Mouse (Mus musculus) left cerebral cortex, postnatal 25 days (tissue): ENCODE measurements around the gene Batf3. TPM values are rescaled to one million over a fixed set of nuclear protein-coding genes. Genes with fewer than 3 reads are reported as not detected.

Experiments used
- DNase-seq, 2 experiments: peaks; one replicate each; pipeline ENCODE4 v3.0.0; 2022; ENCODE audit warnings: low spot score in 2 of 2, mixed read lengths in 1 of 2
- intact Hi-C: fragments of 180-260 bp; cut with DNase I; formaldehyde crosslinking; loops from one replicate; pipeline ENCODE4 v1.15.1; 2025
- total RNA-seq, 2 experiments: library from RNA; stranded (reverse); gene quantifications; 2 replicates each; pipeline ENCODE4 v1.2.3; 2021

Batf3 gene
- 1 to 10 TPM; 1.2 to 1.9 TPM for total RNA-seq

DNA sequence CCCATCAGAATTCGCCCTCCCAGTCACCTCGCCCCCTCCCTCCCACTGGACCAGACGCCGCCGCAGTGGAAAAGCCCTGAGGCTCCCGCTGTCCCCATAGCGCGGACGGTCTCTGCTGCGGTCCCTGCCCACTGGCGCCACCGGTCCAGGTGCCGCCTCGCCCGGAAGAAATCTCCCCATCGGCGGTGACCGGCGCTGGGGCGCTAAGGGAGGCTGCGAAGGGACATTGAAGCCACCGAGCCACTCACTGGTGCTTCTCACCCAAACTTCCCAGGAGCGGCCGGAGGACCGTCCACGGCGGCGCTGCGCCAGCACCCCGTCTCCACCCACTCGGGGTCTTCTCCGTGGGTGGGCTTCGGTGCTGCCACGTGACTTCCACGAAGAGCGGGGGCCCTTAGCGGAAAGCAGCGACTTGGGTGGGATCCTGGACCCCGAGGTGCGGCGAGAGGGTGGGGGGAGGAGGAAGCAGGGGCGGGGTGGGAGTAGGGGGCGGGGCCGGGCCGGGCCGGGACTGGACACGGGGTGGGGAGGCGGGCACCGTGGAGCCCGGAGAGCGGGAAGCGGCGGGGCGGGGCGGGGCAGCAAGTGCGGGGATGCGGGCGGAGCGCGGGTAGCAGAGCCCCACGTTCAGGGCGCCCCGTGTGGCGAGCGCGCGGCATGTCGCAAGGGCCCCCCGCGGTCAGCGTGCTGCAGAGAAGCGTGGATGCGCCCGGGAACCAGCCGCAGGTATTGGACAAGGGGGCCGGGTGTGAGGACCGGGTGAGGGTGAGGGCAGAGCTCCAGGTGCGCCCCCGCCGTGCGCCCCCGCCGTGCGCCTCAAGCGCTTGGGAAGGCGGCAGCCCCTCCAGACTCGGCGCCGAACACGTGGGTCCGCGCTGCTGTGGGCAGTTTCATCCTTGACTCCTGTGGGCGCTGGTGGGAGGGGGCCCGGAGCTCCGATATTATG, at the start of gene Batf3:
Gene Batf3, plus strand, starts transcription at position 46 of the 946 bp plus-strand sequence.
- DNase-seq = no peak
- intact Hi-C loops = loop anchor here (5.0 to 10.0 kb wide), 2 partner anchors 84 to 177 kb away; no protein-coding TSS in a partner anchor

DNA sequence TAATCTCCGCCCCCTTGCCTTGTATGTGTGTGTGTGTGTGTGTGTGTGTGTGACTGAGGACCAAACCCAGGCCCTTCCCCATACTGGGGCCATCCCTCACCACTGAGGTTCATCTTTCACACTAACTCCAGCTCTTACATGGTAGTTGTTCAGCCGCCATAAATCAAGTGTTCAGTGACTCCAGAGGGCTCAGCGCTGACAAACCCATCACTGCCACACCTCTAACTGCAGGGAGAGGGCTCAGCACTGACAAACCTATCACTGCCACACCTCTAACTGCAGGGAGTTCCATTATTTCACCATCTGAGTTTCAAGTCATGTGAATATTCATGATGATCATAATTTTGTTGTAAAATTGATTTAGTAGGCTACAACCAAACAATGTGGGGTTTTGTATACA, 44.1 kb upstream of the Batf3 start:
- DNase-seq = no peak
- intact Hi-C loops = no loop called here

DNA sequence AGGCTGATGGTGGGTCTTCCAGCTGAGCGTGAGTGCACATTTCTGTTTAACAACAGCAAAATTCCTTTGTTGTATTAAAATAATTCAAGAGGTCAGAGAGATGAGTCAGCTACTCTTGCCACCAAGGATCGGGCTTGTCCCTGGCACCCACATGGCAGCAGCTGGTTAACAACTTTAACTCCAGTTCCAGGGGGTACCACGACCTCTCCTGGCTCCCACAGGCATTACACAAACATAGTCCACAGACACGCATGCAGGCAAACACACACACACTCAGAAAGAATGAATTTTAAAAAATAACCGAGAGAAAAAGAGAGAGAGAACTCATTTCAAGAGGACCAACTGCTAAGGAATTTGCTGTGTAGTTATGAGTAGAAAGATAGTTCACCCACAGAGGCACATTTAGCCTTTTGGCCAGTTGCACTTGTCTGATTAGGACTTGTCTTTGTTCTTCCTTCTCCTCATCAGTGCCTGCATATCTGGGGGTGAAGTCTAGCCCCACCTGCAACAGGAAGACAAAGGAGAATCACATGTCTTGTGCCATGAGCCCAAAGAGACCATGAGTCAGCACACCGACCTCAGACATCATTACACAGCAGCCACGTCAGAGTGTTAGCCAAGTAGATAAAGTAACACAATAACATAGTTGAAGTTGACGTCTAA, 42.6 kb upstream of the Batf3 start:
- DNase-seq = no peak
- intact Hi-C loops = no loop called here

- intact Hi-C loops = no loop called here
- DNase-seq = no peak
These were observed 42.1 kb upstream of the Batf3 start for GRCm38 (mm10) chr1:191055533-191055873.

- intact Hi-C loops = no loop called here
- DNase-seq = no peak
These were observed 40.2 kb upstream of the Batf3 start for GRCm38 (mm10) chr1:191057461-191057860.

DNA sequence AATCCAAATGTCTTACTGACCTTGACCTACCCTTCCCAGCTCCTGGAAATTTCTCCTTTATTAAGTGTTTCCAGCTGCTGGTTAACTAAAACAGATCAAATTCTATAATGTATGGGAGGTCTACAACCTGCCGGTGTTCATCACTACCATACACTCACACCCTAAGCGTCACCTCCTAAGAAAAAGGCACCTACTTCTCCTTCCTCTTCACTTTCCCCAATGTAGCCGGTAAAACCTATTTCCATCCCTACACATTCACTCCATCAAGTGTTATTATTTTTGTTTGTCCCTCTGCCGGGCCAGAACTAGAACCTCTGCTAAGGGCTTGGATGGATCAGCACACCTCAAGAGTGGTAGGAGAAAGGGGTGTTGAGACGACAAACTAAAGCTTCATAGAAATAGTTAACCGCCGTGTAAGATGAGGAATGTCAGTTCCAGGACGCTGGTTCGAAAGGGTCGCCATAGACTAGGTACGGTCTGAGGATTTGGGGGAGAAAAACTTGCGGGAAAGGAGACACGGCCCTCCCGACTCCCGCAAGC, 35.3 kb upstream of the Batf3 start:
- DNase-seq = no peak
- intact Hi-C loops = loop anchor here (1.0 to 5.0 kb wide), 2 partner anchors 36 to 120 kb away; partner anchors contain the start of gene Flvcr1

GRCm38 (mm10) chr1:191062781-191063485, 34.7 kb upstream of the Batf3 start, which contains the start of the genes Tatdn3 and Nsl1:
TSS of gene Tatdn3 (minus strand) at chr1:191062932.
TSS of gene Nsl1 (plus strand) at chr1:191063012.
- intact Hi-C loops = loop anchor here (1.0 to 5.0 kb wide), 2 partner anchors 37 to 121 kb away; partner anchors contain the start of gene Flvcr1
- peak; percentile 89 to 92 for DNase-seq

DNA sequence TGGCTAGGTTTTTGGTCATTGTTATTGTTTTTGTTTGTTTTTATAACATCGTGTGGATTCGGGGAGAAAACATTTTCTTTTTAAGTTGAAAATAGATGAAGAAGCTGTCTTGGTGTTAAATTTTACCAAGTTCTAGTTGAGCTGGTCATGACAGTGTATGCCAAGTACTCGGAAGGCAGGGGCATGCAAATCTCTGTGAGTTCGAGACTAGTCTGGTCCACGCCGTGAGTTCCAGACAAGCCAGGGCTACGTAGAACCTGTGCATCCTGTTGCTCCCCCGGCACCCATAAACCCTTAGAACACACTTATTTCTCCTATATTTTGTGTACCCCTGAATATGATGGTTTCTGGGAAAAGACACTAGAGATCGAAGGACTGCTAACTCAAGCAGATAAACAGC, 33.9 kb upstream of the Batf3 start:
- DNase-seq = no peak

DNA sequence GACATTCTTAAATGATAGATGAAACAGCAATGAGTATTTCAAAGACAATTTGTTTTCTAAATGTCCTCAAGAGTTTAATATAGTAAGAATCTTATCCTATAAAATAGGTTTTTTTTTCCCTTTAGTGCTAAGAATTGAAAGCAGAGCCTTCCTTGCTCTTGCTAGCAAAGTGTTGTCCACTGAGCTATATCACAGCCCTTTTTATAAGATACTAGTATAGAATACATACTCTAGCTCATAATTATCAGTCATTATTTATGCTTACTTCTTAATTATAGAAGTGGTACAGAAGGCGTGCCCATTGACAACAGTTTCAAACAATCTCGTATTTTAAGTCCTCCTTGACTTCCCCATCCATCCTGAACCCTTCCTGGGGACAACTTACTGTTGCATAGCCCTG, 33.1 kb upstream of the Batf3 start:
- no peak for DNase-seq
- intact Hi-C loops = loop anchor here (5.0 kb wide), 1 partner anchor 122 kb away; no protein-coding TSS in a partner anchor

More for the DNA sequence above, 33.9 kb upstream of the Batf3 start:
- intact Hi-C loops = loop anchor here (5.0 kb wide), 1 partner anchor 121 kb away; no protein-coding TSS in a partner anchor

- intact Hi-C loops = no loop called here
- no peak for DNase-seq
These were observed 32.5 kb upstream of the Batf3 start for GRCm38 (mm10) chr1:191065188-191065587.

GRCm38 (mm10) chr1:191068377-191068776, 29.3 kb upstream of the Batf3 start:
- no peak for DNase-seq
- intact Hi-C loops = no loop called here

DNA sequence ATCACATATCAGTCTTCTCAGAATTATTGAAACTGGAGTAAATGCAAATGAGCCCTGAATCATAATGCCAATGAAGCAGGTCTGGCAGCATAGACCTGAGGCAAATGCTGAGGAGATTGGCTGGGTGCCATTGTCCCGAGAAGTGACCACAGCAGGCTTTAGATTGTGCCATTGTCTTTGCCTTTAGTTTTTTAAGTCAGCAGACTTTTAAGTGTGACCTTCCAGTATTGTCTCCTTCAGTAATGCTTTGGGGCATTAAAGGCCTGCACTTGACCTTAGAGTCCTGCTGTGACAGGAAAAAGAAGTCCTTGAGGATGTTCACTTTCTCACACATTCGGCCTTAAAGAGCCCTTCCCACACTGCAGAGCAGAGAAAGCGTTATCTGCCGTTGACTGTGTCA, 27.4 kb upstream of the Batf3 start:
- no peak for DNase-seq
- intact Hi-C loops = no loop called here

DNA sequence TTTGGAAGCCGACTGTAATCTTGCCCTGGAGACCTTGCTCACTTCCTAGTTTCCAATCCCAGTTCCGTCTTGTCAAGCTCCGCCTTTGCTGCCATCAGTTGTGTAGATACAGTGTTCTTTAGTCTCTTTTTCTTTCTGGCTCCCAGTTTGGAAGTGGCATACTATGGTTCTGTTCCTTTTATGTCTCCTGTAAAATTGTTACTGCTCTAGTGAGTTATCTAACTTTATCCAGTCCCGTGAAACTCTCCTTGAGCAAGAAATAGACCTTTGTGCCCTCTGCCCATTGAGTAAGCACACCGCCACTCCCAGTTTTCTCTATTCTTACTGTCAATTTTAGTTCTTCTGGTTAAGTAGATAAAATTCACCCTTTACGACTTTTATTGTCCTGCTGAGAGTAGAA, 26.0 kb upstream of the Batf3 start:
- intact Hi-C loops = no loop called here
- DNase-seq = no peak

DNA sequence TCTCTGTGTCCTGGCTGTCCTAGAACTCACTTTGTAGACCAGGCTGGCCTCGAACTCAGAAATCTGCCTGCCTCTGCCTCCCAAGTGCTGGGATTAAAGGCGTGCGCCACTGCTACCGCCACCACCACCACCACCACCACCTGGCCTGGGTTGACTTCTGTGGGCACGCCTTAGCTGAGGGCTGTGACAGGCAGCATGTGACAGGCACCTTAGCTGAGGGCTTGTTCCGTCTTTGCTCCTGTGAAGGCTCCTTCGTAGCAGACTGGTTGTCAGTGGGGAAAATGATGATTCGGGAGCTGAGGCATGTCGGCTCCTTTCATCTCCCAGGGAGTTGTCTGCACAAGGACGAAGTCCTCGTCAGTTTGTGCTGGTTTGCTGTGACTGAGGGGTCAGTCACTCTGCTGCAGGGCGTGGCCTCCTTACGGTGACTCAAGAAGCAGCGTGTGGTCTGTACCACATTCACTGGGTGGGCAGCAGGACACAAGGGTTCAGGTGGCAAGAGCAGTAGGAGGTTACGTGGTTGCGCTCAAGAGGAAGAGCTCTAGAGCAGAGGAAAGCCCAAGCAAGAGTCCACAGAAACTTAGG, 25.2 kb upstream of the Batf3 start:
- intact Hi-C loops = no loop called here
- DNase-seq = no peak

- intact Hi-C loops = no loop called here
- peak; percentile 39 to 59 for DNase-seq
These were observed 24.6 kb upstream of the Batf3 start for GRCm38 (mm10) chr1:191073001-191073400.

DNA sequence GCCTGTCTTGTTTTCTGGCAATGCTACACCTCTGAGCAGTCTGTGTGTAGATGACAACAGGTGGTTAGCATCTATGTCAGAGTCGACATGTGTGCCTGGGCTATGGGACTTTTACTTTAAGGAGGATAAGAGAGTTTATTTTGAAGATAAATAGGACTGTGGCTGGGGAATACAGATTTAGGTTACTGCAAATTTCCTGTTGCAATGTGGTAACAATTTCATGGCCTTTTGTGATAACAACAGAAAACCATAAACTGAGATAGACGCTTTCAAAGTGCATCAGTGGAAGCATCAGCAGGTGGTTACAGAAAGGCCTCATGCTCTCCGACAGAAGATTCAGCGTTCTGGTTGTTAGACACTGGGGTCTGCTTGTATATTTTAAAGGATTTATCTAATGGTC, 24.2 kb upstream of the Batf3 start:
- intact Hi-C loops = no loop called here
- DNase-seq = no peak

DNA sequence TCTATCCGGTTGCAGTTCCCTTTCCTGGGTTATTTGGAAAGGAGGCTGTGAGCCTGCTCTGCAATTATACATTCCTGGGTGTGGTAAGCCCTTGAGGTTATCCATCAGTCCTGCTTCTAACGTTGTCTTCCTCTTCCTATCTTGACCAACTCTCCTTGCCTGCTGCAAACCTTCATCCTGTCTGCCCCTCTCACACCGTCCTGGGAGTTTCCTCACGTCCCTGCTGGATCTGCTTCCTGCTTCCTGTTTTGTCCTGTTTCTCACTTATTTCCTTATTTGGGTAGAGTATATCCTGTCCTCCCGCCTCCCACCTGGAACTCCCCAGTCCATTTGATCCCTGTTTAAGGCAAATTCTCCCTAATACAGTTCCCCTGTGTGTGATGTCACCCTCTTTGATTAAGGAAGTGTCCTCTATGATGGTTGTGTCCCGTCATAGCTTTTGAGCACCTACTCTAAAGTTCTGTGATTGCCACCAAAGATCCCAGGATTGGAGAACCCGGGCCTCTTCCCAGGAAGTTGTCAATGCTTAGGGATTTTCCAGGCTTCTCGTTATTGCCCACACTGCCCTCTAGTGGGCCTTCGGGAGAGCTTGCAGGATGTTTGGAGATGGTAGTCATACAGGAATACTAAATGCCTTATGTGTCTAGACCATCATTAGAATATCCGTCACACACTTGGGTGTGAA, 22.3 kb upstream of the Batf3 start:
- DNase-seq = peak; percentile 59 to 68
- intact Hi-C loops = loop anchor here (5.0 kb wide), 1 partner anchor 133 kb away; no protein-coding TSS in a partner anchor

DNA sequence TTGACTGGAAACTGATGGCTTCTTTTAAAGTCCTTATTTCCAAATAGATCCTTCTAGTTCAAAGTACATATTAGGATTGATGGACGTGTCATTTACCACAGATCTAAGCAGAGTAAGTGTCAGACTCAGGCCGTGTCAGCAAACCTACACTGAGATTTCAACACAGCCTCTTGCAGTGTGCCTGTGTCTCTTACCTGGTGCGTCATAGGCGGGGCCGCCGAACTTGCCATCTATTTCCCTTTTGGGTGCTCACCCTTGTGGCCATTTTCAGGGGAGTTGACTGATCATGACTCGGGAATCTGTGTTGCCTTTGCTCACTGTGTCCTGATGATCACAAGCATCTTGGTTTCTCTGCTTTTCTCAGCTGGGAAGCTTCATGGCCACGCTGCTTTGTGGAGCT, 14.4 kb upstream of the Batf3 start:
- no peak for DNase-seq
- intact Hi-C loops = no loop called here
